Mouse (Mus musculus) adipocyte (in vitro differentiated cells): ENCODE measurements around the gene Ska2.

Source experiments
- DNase-seq: peaks from one replicate; pipeline ENCODE4 v3.0.0-alpha.2; 2016; ENCODE audit warnings: low spot score

Ska2 gene

DNA sequence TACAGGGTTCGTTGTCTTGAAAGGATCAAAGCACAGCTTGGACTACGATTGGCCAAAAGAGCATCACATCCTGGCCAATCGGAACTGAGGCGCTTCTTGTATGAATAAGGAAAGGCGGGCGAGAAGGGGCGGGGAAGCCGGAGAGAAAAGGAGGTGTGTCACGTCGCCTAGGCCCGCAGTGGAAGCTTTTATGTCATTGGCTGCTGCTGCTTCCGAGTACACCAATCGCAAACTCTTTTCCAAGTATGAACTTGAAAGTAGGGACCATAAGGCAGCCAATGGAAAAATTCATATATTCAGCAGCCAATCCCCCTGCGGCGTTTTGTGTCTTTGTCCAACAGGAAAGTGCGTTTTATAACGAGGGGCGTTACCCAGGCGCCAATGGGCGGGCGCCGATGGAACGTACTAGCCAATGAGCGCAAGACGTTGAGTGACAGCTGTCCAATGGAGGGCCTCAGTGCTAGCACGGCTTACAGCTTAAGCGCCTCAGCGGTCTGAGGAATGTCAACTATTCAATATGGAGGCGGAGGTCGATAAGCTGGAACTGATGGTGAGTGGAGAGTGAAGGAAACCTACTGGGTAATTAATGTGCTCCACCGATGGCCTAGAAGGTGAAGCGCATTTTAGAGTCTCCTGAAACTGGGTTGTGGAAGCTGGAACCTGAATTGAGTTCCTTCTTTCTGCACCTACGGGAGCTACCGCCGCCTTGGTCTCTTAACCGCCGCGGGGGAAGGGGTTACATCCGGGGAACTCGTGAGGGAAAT, at the start of gene Ska2:
Gene Ska2, plus strand, starts transcription at position 480 of the 764 bp plus-strand sequence.
- DNase-seq = peak; percentile 100

DNA sequence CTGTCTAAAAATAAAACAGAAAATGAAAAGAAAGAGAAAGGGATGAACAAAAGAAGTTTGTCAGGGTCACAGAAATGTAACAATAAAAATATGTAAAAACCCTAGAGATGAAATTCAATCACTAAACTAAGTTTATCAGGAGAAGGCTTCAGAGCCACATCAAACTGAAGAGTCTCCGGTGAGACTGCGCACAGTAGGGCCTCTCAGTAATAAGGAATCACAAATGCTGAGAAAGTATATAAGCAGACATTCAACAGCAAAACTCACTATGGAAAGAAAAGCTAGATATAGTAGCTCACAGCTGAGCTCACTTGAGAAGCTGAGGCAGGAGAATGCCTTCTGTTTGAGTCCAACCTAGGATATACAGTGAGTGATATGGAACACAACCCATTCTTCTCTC, 48.6 kb upstream of the Ska2 start:
- no peak for DNase-seq

DNA sequence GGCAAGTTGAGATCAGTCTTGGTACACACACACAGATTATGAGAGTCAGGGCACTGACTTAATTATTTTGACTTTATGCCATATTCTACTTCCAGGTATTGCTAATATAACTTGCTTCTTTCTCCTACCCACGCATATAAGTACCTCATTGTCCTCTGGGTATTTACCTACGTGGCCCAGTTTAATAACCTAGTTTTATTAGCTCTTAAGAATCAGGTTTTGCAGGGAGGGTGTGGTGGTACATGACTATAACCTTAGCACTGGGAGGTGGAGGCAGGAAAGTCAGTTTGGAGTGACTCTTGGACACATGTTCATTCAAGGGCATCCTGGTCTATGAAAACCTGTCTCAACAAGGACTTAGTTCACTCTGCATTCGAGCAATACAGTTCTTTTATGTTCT, 46.9 kb upstream of the Ska2 start:
- DNase-seq = no peak

DNA sequence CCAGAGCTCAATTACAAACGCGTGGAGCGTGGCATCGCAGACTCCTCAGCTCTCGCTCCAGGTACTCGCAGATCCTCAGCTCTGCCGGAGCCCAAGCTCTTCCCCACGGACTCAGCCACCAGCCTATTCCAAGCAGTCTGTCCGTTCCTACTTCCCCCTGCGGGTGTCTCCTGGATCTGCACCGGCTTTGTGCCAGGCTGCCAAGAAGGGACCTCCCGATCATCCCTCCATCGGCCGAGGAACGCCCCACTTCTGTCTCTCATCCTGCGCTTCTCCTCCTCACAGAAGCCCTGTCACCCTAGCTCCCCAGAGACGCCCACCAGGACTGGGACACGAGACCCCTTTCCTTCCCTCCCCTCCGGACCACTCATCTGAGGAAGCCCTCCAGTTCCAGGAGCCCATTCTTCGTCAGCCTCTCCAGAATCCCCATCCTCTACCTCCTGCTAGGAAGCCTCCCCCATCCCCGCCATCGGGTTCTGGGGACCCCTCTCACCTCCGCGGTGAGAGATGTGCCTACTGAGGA, 35.6 kb upstream of the Ska2 start:
- DNase-seq = peak; percentile 63

DNA sequence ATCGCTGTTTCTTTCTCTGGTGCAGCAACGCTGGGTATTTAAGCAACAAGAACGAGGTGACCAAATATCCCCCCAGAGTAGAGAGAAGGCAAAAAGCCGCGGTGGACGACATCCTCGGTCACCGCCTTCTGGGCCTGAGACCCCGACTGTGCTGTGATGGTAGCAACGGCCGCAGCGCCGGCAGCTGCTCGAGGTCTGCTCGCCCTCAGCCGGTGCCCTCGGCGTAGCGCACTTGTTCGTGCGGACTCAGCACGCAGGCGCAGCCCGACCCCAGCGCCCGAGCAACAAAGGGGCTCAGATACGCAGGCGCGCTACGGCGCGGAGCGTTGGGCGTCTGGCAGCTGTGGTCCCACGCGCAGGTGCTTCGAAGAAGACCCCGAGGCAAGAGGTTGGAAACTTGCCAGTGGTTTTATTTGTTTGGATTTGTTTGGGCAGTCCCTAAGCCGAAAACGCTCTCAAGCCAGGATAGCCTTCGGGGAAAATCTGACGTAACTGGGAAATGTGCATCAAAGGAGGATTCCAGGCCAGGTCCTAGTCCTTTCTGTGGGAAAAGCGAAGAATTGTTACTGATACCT, 35.1 kb upstream of the Ska2 start, which contains the start of gene Gdpd1:
Gene Gdpd1, minus strand, starts transcription at position 197 of the 575 bp plus-strand sequence.
- peak; percentile 67 for DNase-seq

DNA sequence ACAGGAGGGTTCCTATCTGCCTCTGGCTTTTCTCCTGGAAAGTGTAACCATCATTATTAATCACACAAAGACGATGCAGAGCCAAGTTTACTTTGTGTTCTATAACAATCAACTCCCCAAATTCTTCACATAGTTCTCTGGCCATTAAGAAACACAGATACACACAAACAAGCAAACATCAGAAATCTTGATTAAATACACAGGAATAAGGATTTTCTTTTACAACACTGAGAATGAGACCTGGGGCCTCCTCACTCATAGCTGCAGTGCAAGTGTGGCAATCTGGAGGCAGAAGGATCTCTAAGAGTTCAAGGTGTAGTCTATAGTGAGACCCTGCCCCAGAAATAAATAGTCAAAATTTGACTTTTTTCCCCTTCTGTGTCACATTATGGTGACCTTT, 25.3 kb upstream of the Ska2 start:
- DNase-seq = no peak

DNA sequence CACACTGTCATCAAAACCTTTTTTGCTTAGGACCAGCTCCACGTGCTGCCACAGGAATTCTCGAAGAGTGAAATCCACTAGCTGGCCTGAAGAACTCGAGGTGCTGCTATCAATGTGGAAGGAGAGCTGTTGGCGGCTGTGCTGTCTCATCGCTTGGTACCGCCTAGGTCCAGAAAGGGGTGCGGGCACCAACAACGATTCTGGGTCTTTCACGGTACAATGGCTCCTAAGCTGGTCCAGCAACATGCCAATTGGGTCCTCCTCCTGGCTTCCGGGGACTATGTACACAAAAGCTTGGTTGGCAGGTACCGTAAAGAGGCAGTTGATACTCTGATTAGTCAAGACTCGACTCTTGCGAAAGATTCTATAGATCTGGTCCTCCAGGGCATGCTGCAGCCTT, 23.6 kb upstream of the Ska2 start:
- no peak for DNase-seq

DNA sequence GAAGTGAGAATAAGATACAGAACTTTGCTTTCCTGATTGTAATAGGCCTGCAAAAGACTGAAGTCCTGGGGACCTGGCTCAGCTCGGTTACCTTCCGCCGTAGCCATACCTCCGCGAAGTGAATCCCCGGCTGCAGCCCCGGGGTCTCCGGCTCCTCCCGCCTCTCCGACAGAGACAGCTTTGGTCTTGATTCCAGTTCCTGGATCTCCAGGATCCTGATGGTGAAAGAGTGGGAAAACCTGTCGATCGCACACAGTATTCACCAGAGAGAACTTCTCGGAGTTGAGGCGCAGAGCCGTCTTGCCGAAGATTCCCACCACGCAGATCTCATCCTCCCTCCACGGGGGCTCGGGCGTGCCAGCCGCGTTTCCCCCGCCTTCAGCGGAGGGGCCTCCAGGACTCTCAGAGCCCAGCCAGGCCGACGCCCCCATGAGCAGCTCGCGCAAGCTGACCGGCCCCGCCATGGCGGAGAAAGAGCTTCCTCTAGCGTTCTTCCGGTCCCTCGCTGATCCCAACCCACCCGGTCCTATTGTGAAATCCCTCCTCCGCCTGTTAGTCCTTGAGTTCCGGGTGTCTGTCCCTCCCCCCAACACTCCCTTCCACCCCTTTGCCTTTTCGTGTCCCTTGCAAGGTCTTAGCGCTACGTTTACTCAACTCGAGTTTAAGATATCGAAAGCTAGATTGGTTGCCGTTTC, 22.6 kb upstream of the Ska2 start, which contains the start of gene Smg8:
Gene Smg8, minus strand, starts transcription at position 485 of the 695 bp plus-strand sequence.
- DNase-seq = peak; percentile 90

DNA sequence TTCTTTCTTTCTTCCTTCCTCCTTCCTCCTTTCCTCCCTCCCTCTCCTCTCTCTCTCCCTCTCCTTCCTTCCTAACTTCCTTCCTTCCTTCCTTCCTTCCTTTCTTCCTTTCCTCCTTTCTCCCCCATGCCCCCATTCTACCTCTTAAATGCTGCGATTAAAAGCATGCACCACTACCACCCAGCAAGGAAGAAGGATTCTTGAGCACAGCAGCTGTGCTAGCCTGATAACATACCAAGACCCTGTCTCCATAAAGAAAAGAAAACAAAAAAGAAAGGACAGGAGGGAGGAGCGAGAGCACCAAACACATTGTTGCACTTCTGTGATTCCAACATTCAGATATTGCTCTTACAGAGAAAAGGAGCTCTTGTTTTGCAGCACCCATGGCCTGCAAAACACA, 21.9 kb upstream of the Ska2 start:
- DNase-seq = no peak

DNA sequence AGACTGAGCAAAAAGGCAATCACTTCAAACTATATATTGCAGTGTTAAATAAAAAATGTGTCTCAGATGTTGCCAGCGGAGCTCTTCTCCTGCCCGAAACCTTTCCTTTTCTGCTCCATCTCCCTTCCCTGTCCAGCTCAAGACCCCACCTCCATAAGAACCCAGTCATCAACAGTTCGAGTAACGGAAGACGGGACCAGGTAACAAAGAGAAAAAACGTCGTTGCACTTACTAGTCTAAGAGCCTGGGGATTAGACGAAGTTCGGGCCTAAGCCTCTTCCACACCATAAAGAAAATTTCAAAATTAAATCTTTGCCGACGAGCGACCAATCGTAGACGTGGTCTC, 652 bp upstream of the Ska2 start, which contains the start of gene Prr11:
Gene Prr11, minus strand, starts transcription at position 300 of the 346 bp plus-strand sequence.
- DNase-seq = no peak

DNA sequence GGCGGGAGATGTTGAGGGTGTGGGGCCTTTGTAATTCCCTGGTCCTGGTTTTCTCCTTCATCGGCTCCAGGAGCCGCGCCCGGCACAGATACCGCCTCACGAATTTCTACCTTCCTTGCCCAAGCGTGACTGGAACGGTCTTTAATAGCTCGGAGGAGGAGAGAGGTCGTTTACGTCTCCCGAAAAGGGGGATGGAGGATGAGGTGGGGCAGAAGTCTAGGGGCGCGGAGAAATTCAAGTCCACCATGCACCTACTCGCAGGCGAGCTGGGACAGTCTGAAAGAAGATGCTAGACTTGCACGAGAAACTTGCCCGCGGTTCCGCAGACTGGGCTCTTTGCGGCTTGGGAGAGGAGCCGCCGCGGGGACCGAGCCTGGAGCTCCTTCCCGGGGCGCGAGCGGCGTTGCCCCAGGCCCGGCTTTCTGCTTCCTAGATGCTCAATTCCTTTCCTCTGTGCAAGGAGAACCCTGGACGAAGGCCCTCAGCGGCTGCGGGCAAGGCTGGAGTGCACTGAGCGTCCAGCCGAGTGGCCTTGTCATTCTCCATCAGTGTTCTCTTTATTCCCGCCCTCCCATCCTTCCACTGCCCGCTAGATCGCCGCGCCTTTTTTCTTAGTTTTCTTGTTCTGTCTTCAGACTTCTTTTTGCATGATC, 611 bp downstream of the Ska2 start:
- DNase-seq = peak; percentile 36

DNA sequence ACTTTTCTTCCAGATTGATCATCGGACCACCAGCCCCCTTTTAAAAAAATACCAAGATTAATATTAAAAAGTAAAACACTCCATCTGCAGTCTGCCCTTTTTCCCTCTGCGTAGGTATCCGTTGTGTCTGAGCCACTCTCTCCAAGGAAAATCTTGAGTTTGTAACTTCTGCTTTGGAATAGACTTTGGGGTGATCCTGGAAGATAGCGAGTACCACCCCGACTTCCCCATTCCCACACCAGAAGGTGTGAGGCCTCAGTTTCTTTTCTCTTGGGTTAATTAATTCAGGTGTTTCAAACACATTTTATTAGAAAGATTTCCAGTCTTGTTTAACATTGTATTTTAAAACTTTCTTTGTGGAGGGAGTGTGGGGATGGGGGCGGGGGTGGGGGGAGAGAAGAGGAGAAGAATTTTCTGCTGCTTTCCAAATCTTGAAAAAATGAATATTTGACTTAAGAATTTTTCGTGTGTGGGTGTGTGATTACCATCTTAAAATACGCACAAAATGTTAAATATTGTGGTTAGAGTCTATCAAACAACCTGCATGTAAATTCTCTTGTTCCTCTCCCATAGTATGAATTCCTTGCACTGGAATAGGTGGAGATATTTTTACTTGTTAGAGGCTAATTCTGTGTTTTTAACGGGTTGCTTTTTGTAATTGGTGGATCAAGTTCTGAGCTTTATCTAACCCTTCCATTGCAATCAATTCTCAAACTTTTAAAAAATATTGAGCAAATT, 1.3 kb downstream of the Ska2 start:
- DNase-seq = no peak

DNA sequence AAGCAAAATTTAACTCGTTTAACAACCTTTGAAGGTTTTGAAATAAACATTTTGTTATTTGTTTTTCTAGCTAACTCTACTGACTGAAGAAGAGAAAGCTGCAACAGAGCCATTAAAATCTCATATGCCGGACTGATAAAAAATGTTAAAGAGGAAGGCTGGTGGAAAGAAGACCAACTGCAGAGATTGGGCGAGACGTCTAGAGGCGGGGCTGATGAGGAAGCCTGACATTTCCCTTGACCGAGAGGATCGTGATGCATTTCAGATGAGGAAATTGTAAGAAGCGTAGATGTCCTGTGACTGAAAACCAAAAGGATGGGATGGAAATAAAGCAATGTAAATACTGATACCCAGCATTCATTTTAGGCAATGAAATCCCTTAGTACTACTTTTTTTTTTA, 12.8 kb downstream of the Ska2 start:
- DNase-seq = no peak

DNA sequence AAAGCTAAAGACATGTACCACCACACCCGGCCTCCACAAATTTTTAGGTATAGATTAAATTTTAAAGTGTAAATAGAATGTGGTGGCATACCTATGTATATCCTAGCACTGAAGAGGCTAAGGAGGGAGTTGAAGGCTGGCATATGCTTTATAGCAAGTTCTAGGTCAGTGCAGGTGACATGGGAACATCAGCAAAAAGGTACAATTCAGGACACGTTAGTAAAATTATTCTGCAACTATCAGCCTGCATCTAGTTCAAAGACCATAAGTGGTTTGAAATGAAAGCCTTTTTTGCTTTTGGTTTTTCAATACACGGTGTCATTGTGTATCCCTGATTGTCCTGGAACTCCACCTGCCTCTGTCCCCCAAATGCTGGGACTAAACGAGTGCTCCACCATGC, 16.5 kb downstream of the Ska2 start:
- no peak for DNase-seq

DNA sequence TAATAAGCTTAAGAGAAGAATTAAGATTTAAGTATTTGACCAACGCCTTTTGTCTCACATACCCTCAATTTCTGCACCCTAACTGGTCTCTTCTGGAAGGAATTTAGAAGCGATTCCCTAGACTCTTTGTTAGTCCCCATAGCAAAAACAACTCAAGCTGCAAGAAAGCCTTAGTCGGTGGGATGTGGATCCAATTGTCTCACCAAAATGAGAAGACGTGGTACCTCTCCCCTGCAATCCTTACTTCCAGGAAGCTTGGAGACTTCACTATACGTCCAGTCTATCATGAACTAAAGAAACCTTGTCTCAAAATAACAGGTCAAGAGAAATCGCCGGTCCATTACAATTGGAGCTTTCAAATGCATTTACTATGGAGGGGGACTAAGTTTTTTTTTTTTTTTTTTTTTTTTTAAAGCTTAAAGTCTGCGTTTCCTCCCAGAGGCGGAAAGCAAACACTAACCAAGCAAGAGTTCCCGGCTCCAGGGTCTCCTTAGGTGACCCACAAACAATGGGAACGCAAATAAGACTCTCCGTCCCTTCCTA, 17.3 kb downstream of the Ska2 start:
- DNase-seq = no peak

DNA sequence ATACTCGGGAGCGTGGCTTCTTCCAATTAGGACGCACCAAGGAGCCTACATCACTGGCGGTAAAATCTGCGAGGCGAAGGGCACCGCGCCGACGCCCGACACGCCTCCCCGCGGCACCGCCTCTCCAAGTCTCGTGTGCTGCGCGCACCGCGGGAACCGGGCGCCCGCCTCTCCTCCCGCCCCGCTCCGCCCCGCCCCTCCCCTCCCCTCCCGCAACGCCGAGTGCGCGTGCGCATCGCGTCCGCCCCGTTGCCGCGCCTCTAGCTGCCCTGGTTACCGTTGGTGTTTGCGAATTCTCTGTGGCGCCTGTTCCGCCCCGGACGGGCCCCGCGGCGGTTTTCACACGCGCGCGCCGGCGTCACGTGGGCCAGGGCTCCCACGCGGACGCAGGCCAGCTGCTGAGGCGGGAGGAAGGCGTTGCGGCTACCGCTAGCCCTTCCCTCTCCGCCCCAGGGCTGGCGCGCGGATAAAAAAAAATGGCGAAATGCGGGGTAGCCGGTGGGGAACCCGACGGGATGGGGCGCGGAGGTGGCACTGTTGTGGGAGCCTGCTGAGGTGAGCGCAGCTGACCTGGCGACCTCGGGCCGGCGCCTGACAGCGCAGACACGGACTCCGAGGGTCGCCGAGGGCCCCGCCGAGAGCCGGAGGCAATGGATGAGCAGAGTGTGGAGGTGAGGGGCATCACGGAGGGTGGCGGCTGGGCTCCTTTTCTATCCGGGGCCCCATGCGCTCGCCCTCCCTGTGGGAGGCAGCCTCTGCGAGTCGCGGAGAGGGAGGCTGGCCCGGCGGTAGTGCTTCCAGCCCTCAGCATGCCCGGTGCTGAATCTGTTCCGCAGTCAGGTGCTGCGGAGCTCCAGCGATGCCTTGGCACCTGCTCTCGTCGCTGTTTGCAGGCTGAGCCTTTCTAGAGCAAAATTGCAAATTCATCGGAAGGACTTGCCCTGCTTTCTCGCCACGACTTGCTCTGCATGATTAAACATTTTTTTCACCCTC, 18.1 kb downstream of the Ska2 start, which contains the start of gene Trim37:
Gene Trim37, plus strand, starts transcription at position 254 of the 993 bp plus-strand sequence.
- peak; percentile 95 for DNase-seq

DNA sequence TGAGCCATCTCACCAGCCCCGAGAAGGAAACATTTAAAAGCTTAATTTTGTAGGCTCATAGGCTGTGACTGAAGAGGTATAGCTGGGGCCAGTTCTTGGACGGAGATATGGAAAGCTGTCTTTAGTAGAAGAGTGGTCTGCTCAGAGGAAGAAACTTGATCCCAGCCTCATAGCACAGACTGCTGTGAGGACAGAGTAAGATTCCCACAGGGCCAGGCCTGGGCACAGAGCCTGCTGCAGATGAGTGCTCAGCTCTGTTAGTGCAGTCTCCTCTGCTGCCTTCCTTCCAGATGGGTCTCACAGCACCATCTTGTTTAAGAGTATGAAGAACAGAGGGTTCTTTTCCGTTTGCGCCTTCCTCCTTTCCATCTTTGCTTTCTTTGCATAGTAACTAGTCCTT, 27.2 kb downstream of the Ska2 start:
- no peak for DNase-seq

DNA sequence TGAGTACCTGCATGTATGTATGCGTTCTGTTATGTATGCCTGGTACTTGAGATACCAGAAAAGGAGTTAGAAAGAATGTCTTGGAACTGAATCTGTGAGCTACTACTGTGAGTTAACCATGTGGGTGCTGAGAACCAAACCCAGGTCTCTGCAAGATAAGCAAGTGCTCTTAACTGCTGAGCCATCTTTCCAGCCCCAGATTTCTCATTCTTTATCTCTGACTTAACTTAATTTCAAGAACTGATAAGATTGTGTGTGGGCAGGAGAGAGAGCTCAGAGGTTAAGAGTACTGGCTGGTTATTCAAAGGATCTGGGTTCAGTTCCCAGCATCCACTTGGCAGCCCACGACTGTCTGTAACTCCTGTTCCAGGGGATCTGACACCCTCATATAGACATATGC, 49.0 kb downstream of the Ska2 start:
- DNase-seq = no peak

DNA sequence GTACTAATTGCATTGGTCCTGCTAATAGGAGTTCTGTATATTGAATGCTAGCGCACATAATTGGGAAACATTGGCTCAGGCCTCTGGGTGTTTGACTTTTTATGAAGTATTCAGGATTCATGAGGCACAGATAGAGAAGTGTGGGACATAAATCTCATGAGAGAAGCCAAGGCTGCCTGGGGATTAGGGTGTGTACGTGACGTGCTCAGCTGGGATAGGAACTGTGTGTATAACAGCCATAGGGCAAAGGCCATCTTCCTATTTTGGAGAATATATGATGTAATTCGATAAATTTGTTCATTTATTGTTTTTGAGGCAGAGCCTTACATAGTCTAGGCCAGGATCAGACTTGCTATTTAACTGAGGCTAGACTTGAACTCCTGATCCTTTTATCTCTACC, 53.7 kb downstream of the Ska2 start:
- no peak for DNase-seq

DNA sequence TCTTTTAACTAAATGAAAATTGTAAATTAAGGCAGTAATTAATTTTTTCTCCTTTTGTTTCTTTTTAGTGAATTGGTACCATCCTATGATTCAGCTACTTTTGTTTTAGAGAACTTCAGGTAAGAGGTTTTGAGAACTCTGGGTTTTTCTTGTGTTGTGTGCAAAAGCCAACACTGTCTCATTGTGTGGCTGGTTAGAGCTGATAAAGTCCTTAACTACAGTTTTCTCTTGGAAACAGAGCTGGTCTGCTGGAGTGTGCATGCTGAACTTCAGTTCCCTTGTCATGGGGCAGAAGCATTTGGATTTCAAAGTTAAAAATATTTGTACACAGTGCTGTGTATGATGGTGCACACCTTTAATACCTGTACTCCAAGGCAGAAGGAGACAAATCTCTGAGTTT, 54.7 kb downstream of the Ska2 start:
- no peak for DNase-seq
